Mouse (Mus musculus): ENCODE data around the gene H2-Q4. TPM values are rescaled to one million over a fixed set of nuclear protein-coding genes. Genes with fewer than 3 reads are reported as not detected.
"Not testable (repeated sequence)": the region's sequence is repeated elsewhere in the genome, so short reads cannot be mapped to it uniquely, and the experiment has no call there.

The H2-Q4 gene
- total RNA-seq, 2 experiments from 2014 or later = 5.1 to 6.0 TPM

DNA sequence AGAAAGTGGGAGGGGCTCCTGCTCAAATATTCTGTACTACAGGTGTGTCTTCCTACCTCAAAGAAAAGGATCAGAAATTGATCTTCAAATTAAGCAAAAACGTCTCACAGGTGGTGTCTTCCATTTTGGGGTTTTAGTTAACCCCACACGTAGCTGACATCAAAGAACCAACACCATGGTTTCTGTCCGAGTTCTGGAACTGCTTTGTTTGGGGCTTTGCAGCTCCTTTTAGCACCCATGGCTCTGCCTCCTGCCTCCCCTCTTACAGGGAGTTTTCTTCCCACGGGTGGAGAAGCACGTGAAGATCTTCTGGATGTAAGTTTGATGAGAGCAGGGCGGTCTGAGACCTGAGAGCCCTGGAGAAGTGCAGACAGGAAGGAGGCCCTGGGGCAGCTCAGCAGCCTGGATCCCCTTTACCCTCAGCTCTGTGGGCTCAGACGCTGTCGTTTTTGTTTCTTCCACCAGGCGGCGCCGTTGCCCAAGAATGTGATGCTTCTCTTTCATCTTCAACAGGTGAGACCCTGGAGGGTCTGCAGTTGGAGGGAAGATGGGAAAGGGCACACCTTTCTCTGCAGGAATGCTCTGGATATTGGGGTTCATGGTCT is 40.9 kb downstream of the H2-Q4 start:
- peak; percentile 25 for DNase-seq

DNA sequence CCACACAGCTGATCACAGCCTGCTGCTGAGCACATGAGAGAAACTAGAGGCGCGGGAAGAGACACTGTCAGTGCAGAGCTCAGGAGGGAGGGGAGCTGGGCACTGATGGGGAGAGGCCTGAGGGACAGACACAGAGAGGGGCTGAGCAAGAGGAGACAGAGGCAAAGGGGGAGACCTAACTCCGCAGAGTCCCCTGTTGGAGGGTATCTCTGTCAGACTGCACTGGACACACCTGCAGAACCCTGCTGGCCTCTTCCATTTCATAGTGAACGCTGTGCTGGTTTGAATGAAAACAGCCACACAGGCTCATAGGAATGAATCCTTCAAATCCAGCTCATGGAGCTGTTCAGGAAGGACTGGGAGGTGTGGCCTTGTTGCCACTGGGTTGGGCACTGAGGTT is 41.9 kb downstream of the H2-Q4 start:
- not testable (repeated sequence) for DNase-seq

DNA sequence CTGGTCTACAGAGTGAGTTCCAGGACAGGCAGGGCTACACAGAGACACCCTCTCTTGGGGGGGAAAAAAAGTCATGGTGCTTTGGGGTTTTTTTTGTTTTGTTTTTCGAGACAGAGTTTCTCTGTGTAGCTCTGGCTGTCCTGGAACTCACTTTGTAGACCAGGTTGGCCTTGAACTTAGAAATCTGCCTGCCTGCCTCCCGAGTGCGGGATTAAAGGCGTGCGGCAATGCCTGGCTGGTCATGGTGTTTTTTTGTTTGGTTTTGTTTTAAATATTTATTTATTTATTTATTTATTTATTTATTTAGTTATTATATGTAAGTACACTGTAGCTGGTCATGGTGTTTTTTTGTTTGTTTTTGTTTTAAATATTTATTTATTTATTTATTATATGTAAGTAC is 42.9 kb downstream of the H2-Q4 start:
- not testable (repeated sequence) for DNase-seq

DNA sequence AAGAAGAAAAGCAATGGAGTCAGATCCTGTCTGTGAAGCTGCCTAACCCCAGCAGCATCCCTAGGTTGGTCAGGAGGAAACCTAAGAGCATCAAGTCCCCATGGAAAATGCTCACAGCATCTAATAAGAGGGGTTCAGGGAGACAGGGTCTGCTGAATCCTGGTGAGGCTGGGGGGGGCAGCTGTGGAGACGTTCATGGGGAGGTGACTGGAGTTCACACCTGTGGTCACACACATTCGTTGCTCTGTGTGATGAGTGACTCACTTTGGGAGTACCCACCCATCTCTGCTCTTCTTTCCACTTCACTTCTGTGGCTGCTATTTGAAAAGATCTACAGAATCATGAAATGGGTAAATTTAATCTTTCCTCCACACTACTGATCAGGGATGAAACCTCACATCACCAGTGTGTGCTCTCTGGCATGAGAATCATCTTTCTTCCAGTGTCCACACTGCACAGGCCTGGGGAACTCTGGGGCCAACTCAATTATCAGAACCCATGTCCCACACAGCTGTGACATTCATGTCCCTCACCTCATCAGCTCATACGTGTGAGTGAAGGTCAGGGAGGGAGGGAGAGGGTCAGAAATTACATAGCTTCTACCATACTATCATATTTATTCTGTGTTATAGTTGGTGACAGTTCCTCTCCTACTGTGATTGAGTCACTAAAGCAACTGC is 43.9 kb downstream of the H2-Q4 start:
- DNase-seq = not testable (repeated sequence)

DNA sequence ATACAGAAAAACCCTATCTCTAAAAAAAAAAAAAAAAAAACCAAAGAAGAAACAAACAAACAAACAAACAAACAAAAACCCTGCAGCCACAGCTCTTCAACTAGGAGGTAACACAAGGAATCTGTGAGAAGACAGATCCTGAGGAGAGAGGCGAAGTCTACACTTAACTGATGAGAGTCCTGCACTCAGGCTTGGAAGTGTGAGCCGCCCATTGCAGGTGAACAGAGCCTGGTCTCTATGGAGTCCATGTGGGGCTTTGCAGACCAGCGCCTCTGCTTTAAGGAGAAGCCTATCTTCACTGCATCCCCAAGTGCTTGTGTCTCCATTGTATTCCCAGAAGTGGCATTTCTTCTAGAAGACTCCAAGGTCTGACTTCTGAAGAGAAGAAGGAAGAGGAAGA is 44.7 kb downstream of the H2-Q4 start:
- DNase-seq = not testable (repeated sequence)

DNA sequence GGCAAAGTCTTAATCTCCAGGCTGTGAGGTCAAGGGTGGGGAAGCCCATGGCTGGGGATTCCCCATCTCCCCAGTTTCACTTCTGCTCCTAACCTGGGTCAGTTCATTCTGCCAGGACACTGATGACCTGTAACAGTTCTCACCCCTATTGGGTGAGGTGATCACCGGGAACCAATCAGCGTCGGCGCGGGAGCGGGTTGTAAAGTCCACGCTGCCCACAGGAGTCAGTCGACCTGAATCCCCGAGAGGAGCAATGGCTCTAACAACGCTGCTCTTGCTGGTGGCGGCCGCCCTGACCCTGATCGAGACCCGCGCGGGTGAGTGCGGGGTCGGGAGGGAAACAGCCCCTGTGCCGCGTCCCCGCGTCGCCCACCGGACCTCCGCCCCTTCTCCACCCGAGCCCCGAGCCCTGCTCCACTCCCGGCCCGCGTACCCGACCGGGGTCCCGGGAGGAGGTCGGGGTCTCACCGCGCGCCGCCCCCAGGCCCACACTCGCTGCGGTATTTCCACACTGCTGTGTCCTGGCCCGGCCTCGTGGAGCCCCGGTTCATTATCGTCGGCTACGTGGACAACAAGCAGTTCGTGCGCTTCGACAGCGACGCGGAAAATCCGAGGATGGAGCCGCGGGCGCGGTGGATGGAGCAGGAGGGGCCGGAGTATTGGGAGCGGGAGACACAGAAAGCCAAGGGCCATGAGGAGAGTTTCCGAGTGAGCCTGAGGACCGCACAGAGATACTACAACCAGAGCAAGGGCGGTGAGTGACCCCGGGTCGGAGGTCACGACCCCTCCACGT is 45.4 kb downstream of the H2-Q4 start, which contains the start of gene H2-Q6:
Gene H2-Q6 (plus strand): TSS at position 227 of the 793 bp plus-strand sequence.
- peak; percentile 34 for DNase-seq

DNA sequence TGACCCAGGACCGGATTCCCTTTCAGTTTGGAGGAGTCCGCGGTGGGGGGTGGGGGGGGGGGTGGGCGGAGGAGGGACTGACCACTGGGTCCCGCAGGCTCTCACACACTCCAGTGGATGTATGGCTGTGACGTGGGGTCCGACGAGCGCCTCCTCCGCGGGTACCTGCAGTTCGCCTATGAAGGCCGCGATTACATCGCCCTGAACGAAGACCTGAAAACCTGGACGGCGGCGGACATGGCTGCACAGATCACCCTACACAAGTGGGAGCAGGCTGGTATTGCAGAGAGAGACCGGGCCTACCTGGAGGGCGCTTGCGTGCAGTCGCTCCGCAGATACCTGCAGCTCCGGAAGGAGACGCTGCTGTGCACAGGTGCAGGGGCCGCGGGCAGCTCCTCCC is 46.1 kb downstream of the H2-Q4 start:
- not testable (repeated sequence) for DNase-seq

DNA sequence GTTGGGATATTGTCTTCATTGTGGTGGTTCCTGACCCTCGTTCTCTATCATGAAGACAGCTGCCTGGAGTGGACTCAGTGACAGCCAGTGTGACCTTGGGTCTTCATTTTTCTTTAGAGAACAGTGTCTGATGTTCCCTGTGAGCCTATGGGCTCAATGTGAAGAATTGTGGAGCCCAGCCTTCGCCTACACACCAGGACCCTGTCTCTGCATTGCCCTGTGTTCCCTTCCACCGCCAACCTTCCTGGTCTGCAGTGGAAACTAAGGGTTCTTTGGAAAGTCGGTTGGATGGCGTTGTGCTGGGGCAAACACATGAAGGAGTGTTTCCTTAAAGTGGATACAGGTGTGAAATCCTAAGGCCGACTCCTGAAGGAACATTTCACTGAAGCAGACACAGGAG is 49.5 kb downstream of the H2-Q4 start:
- not testable (repeated sequence) for DNase-seq

DNA sequence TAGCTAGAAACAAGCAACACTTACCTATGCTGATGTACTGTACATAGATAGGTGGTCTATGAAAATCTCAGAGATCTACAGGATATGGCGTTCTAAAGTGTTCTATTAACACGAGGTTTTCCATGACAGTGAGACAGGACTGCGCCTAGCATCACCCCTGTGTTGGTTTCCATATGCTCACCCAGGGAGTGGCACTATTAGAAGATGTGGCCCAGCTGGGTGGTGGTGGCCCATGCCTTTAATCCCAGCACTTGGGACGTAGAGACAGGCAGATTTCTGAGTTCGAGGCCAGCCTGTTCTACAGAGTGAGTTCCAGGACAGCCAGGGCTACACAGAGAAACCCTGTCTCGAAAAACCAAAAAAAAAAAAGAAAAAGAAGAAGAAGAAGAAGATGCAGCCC is 51.3 kb downstream of the H2-Q4 start:
- not testable (repeated sequence) for DNase-seq

DNA sequence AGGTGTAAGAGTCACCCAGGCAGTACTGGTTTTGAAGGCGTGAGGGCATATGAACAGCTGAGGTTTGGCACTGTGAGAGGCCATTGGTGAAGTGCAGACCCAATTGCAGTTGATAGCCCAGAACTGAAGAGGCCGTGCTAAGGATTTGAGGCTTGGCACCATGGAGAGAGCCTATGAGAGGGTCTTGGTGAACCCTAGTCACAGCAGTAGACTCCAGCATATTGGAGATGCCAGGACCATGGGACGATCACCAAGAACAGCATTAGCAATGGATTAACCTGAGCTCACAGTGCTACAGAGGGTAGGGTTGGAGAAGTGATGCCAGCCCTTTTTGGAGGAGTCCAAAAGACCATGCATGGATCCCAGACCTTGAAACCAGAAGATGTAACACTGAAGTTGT is 52.8 kb downstream of the H2-Q4 start:
- not testable (repeated sequence) for DNase-seq

DNA sequence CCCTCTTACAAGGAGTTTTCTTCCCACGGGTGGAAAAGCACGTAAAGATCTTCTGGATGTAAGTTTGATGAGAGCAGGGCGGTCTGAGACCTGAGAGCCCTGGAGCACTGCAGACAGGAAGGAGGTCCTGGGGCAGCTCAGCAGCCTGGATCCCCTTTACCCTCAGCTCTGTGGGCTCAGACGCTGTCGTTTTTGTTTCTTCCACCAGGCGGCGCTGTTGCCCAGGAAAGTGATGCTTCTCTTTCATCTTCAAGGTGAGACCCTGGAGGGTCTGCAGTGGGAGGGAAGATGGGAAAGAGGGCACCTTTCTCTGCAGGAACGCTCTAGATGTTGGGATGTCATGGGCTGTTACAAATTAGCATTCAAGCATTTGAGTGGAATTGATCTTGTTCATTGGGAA is 55.4 kb downstream of the H2-Q4 start:
- not testable (repeated sequence) for DNase-seq

Other genes with a start within 250 kb of the H2-Q4 start
- gene Apom, start 247.6 kb upstream of the H2-Q4 start, total RNA-seq (2021) = not detected
- gene Bag6, start 244.4 kb upstream of the H2-Q4 start, total RNA-seq (2021) = 100 to 1,000 TPM; 217 to 220 TPM
- 100 to 1,000 TPM; 128 to 149 TPM for gene Prrc2a, start 214.7 kb upstream of the H2-Q4 start, total RNA-seq (2021)
- gene Aif1, start 203.5 kb upstream of the H2-Q4 start, total RNA-seq (2021) = 1 to 10 TPM; 2.4 to 2.6 TPM
- 1 to 10 TPM; 4.6 to 5.3 TPM for gene Lst1, start 191.2 kb upstream of the H2-Q4 start, total RNA-seq (2021)
- gene Ltb, start 185.2 kb upstream of the H2-Q4 start, total RNA-seq (2021) = under 1 TPM; 0.68 to 0.75 TPM
- gene Tnf, start 177.6 kb upstream of the H2-Q4 start, total RNA-seq (2021) = under 1 TPM; 0.23 to 0.99 TPM
- under 1 TPM in 1 of 2 experiments, not detected in 1; 0.16 TPM for gene Lta, start 174.3 kb upstream of the H2-Q4 start, total RNA-seq (2021)
- not detected for gene Gm16181, start 158.8 kb upstream of the H2-Q4 start, total RNA-seq (2021)
- gene Atp6v1g2, start 146.0 kb upstream of the H2-Q4 start, total RNA-seq (2021) = 1 to 10 TPM; 2.1 to 3.3 TPM
- gene Nfkbil1, start 143.8 kb upstream of the H2-Q4 start, total RNA-seq (2021) = 10 to 100 TPM in 1 of 2 experiments, 1 to 10 TPM in 1; 9.9 to 11.1 TPM
- gene Ddx39b, start 137.9 kb upstream of the H2-Q4 start, total RNA-seq (2021) = 100 to 1,000 TPM; 147 to 169 TPM
- 10 to 100 TPM; 39.3 to 47.2 TPM for gene H2-D1, start 116.9 kb upstream of the H2-Q4 start, total RNA-seq (2021)
- under 1 TPM; 0.23 to 0.70 TPM for gene H2-Q1, start 59.2 kb upstream of the H2-Q4 start, total RNA-seq (2021)
- gene H2-Q2, start 37.4 kb upstream of the H2-Q4 start, total RNA-seq (2021) = under 1 TPM; 0.34 to 0.45 TPM
- under 1 TPM in 1 of 2 experiments, not detected in 1; 0.43 TPM for gene H2-Q6, start 45.2 kb downstream of the H2-Q4 start, total RNA-seq (2021)
- 1 to 10 TPM in 1 of 2 experiments, under 1 TPM in 1; 0.68 to 1.4 TPM for gene H2-Q7, start 59.5 kb downstream of the H2-Q4 start, total RNA-seq (2021)
- under 1 TPM; 0.14 to 0.52 TPM for gene H2-Q10, start 90.5 kb downstream of the H2-Q4 start, total RNA-seq (2021)
- gene Pou5f1, start 126.4 kb downstream of the H2-Q4 start, total RNA-seq (2021) = not detected
- gene Tcf19, start 137.2 kb downstream of the H2-Q4 start, total RNA-seq (2021) = 10 to 100 TPM; 11.6 to 13.6 TPM
- 1 to 10 TPM; 5.0 to 6.8 TPM for gene Cchcr1, start 137.5 kb downstream of the H2-Q4 start, total RNA-seq (2021)
- gene Psors1c2, start 153.6 kb downstream of the H2-Q4 start, total RNA-seq (2021) = not detected
- under 1 TPM; 0.14 to 0.19 TPM for gene Cdsn, start 172.5 kb downstream of the H2-Q4 start, total RNA-seq (2021)
- gene 2300002M23Rik, start 187.8 kb downstream of the H2-Q4 start, total RNA-seq (2021) = not detected
- gene Sfta2, start 221.9 kb downstream of the H2-Q4 start, total RNA-seq (2021) = not detected
- gene Gm9573, start 247.0 kb downstream of the H2-Q4 start, total RNA-seq (2021) = not detected